In genomic region chr15:100537913-100538312, GRCm38 (mm10) we compare ENCODE assay signal across 8 mouse cellular contexts. TPM values are rescaled to one million over a fixed set of nuclear protein-coding genes. Genes with fewer than 3 reads are reported as not detected.
DNase-seq lines count a peak whose midpoint lies in the region; ATAC-seq and TF ChIP-seq lines count a peak whose summit lies in the region.

No protein-coding gene starts in this region.

- no peak for TF ChIP-seq POLR2A in limb, embryonic 14.5 days (IDR thresholded peaks at IDR 0.05; ENCODE audit: borderline replicate concordance, extremely low read depth, insufficient read depth, insufficient read length)

- no peaks in the 10 kb centered on the region for H3K9me3 ChIP-seq in limb, embryonic 14.5 days (ENCODE audit: control insufficient read depth, low read length)
- H3K9me3 ChIP-seq in limb, embryonic 10.5 days (replicated peaks) = no peaks in the 10 kb centered on the region
- H3K9me3 ChIP-seq in forebrain, embryonic 13.5 days (replicated peaks) = 0 out of 2 replicates have a peak, but pooled peaks cover 3% of the 10 kb centered on the region

- ATAC-seq in limb, embryonic 14.5 days (ENCODE audit: low FRiP score, low read depth) = no peak
- no peak for ATAC-seq in forebrain, embryonic 13.5 days

- H3K27ac ChIP-seq in limb, embryonic 14.5 days (replicated peaks; ENCODE audit: low read depth, low read length) = no peak overlapping the region
- H3K27ac ChIP-seq in limb, embryonic 10.5 days = no peak overlapping the region
- no peak overlapping the region for H3K27ac ChIP-seq in forebrain, embryonic 13.5 days

- peak; percentile 60 for DNase-seq in cerebellum, adult 9-10 months
- no peak for DNase-seq in cerebellum, postnatal 4 days (ENCODE audit: low spot score in 2 of 2)
- peak; percentile 79 for DNase-seq in limb, embryonic 14.5 days (ENCODE audit: low spot score)
- no peak for DNase-seq in limb, embryonic 10.5 days (ENCODE audit: low spot score)
- peak; percentile 61 for DNase-seq in brain, adult 2 months (ENCODE audit: low read depth, low spot score)
- DNase-seq in large intestine, adult 2 months (ENCODE audit: low read depth, low spot score) = peak; percentile 43
- no peak for DNase-seq in right cerebral cortex, adult 18-20 months

- H3K9ac ChIP-seq in limb, embryonic 14.5 days (ENCODE audit: low read depth, low read length, severe bottlenecking) = no peak overlapping the region
- no peak overlapping the region for H3K9ac ChIP-seq in forebrain, embryonic 13.5 days

- H3K4me1 ChIP-seq in limb, embryonic 14.5 days (ENCODE audit: control insufficient read depth, insufficient read depth, low read length) = no peaks in the 10 kb centered on the region
- H3K4me1 ChIP-seq in limb, embryonic 10.5 days = no peaks in the 10 kb centered on the region
- no peaks in the 10 kb centered on the region for H3K4me1 ChIP-seq in forebrain, embryonic 13.5 days

- H3K4me2 ChIP-seq in limb, embryonic 14.5 days (replicated peaks; ENCODE audit: low read depth, low read length, severe bottlenecking) = no peak overlapping the region
- H3K4me2 ChIP-seq in forebrain, embryonic 13.5 days = no peak overlapping the region

- no peaks in the 10 kb centered on the region for H3K27me3 ChIP-seq in limb, embryonic 14.5 days (ENCODE audit: control insufficient read depth, insufficient read depth, low read length)
- no peaks in the 10 kb centered on the region for H3K27me3 ChIP-seq in limb, embryonic 10.5 days (ENCODE audit: low read depth, poor library complexity, severe bottlenecking)
- no peaks in the 10 kb centered on the region for H3K27me3 ChIP-seq in forebrain, embryonic 13.5 days

- no peak overlapping the region for H3K4me3 ChIP-seq in limb, embryonic 14.5 days (replicated peaks; ENCODE audit: low read length)
- H3K4me3 ChIP-seq in limb, embryonic 10.5 days = no peak overlapping the region
- no peak overlapping the region for H3K4me3 ChIP-seq in forebrain, embryonic 13.5 days

- 88% methylated on average over 6 of the region's 6 CpGs for WGBS in limb, embryonic 14.5 days
- WGBS in limb, embryonic 10.5 days = 92% methylated on average over 6 of the region's 6 CpGs
- 84% methylated on average over 6 of the region's 6 CpGs for WGBS in large intestine, adult 2 months
- WGBS in forebrain, embryonic 13.5 days = 91% methylated on average over 6 of the region's 6 CpGs

- peaks cover 12% of the 10 kb centered on the region; the same call in 1 of the 2 replicates for H3K36me3 ChIP-seq in limb, embryonic 14.5 days (ENCODE audit: control insufficient read depth, insufficient read depth, low read length)
- H3K36me3 ChIP-seq in limb, embryonic 10.5 days = peaks cover 67% of the 10 kb centered on the region
- peaks cover 29% of the 10 kb centered on the region for H3K36me3 ChIP-seq in forebrain, embryonic 13.5 days (ENCODE audit: poor library complexity, severe bottlenecking)

RNA-seq across cellular contexts. Expression of gene Tfcp2, which starts 13.9 kb away (rescaled TPM):
- polyA plus RNA-seq in limb, embryonic 14.5 days (2012; rRNA removed) = 30.1 and 30.5 TPM in 2 replicates
- 23.2 and 26.1 TPM in 2 replicates for polyA plus RNA-seq in limb, embryonic 14.5 days (2014; fragmentation: Nextera tagmentation; extraction: Ambion mirVana)
- 29.9 and 44.5 TPM in 2 replicates for polyA plus RNA-seq in limb, embryonic 10.5 days (2016; fragmentation: Nextera tagmentation; extraction: Ambion mirVana)
- 3.4 and 4.0 TPM in 2 replicates for polyA plus RNA-seq in large intestine, adult 2 months (2012; rRNA removed)
- polyA plus RNA-seq in forebrain, embryonic 13.5 days (2015; fragmentation: Nextera tagmentation; extraction: Ambion mirVana) = 35.2 and 38.3 TPM in 2 replicates

RNA-seq across cellular contexts. Expression of gene Csrnp2, which starts 42.6 kb away (rescaled TPM):
- polyA plus RNA-seq in limb, embryonic 14.5 days (2012; rRNA removed) = 14.6 and 17.9 TPM in 2 replicates
- 18.2 and 20.8 TPM in 2 replicates for polyA plus RNA-seq in limb, embryonic 14.5 days (2014; fragmentation: Nextera tagmentation; extraction: Ambion mirVana)
- 24.8 and 28.2 TPM in 2 replicates for polyA plus RNA-seq in limb, embryonic 10.5 days (2016; fragmentation: Nextera tagmentation; extraction: Ambion mirVana)
- polyA plus RNA-seq in large intestine, adult 2 months (2012; rRNA removed) = 1.3 and 1.4 TPM in 2 replicates
- polyA plus RNA-seq in forebrain, embryonic 13.5 days (2015; fragmentation: Nextera tagmentation; extraction: Ambion mirVana) = 34.7 and 39.2 TPM in 2 replicates

Comparison
In these comparisons a context has a peak if more than half of its experiments do, and no peak if none do; other contexts are left out.
1. DNase-seq: peak in cerebellum, adult 9-10 months (single experiment), limb, embryonic 14.5 days (single experiment), brain, adult 2 months (single experiment) and large intestine, adult 2 months (single experiment); none in cerebellum, postnatal 4 days (0 of 2), limb, embryonic 10.5 days (single experiment) and right cerebral cortex, adult 18-20 months (single experiment).